Mouse (Mus musculus): ENCODE data around the gene Tpd52l1.

DNA sequence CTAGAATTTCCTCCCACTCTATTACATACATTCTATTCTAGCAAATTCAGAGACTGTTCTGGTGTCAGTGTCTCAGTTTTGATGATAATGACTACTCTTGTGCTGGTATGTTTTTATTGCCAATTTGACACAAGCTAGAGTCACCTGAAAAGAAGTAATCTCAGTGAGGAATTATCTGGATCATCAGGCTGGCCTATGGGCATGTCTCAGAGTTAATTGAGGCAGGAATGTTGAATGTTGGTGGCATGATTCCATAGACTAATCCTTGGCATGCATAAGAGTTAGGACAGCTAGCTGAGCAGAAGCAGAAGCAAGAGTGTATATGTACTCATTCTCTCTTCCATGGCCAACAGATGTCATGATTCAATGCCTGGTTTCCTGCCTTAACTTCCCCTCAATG lies 27.8 kb downstream of the Tpd52l1 start:
- TF ChIP-seq POLR2A (IDR thresholded peaks at IDR 0.05; ENCODE audit: insufficient read length, low read depth), result no peak
- no peak for TF ChIP-seq TCF12 (IDR thresholded peaks at IDR 0.05; ENCODE audit: insufficient read depth, poor library complexity, severe bottlenecking)
- TF ChIP-seq MYOD1 (IDR thresholded peaks at IDR 0.05; ENCODE audit: control insufficient read depth in 1 of 3, insufficient read length in 2 of 3, low read depth in 2 of 3), result no peak
- TF ChIP-seq MAX (IDR thresholded peaks at IDR 0.05; ENCODE audit: low read depth), result no peak
- TF ChIP-seq REST (IDR thresholded peaks at IDR 0.05; ENCODE audit: insufficient read depth, insufficient read length), result no peak
- no peak for TF ChIP-seq POLR2AphosphoS2 (IDR thresholded peaks at IDR 0.05; ENCODE audit: insufficient read length, low read depth)
- TF ChIP-seq CEBPB (IDR thresholded peaks at IDR 0.05; ENCODE audit: insufficient read depth, poor library complexity, severe bottlenecking), result no peak
- no peak for TF ChIP-seq TCF3 (IDR thresholded peaks at IDR 0.05; ENCODE audit: insufficient read length, low read depth)
- TF ChIP-seq E2F4 (IDR thresholded peaks at IDR 0.05; ENCODE audit: insufficient read depth), result no peak
- TF ChIP-seq SRF (IDR thresholded peaks at IDR 0.05; ENCODE audit: control insufficient read depth, insufficient read length, low read depth), result no peak
- TF ChIP-seq USF1 (IDR thresholded peaks at IDR 0.05; ENCODE audit: low read depth), result no peak
- no peak for TF ChIP-seq MYOG (IDR thresholded peaks at IDR 0.05; ENCODE audit: control insufficient read depth in 1 of 3, insufficient read depth in 1 of 3, insufficient read length in 2 of 3, low read depth in 2 of 3)

Data from myocyte (in vitro differentiated cells).